Mouse (Mus musculus): Measurements from ENCODE around the gene Wbp2nl. TPM values are rescaled to one million over a fixed set of nuclear protein-coding genes. Genes with fewer than 3 reads are reported as not detected.

Gene Wbp2nl
- polyA plus RNA-seq (2017; shearing (Covaris generic)): not detected

DNA sequence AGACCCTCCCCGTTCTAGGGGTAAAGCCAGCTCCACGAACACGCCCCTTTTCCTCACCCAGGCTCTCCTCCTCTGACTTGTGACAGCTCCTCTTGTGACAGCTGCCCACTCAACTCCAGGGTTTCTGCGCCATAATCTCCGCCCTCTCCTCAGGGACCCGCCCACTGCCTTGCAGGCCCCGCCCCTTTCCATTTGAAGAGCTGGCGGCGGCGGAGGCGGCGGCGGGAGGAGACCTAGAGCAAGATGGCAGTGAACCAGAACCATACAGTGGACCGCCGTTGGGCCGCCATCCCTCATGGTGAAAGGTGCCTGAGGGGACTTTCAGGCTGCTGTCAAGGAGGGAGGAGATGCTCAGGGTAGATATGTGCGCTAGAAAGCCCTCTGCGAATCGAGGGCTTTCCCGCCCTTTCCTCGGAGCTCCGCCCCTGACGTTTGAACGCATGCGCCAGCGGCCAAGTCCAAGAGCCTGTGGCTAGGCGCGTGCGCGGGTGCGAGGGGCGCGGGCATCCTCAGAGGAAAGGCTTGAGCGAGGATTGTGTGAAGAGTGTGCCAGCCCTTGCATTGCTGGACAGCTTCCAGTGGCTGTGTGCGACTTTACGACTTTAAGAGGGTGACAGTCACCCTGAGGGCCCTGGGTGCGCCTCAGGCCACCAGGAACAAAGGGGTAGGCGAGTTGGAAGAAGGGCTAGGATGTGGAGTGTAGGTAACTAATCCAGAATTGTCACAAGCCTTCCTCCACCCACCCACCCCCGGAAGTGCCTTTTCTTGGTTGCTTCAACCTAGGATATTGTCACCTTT, at the start of gene Wbp2nl:
Gene Wbp2nl (plus strand): TSS at position 191 of the 798 bp plus-strand sequence.

DNA sequence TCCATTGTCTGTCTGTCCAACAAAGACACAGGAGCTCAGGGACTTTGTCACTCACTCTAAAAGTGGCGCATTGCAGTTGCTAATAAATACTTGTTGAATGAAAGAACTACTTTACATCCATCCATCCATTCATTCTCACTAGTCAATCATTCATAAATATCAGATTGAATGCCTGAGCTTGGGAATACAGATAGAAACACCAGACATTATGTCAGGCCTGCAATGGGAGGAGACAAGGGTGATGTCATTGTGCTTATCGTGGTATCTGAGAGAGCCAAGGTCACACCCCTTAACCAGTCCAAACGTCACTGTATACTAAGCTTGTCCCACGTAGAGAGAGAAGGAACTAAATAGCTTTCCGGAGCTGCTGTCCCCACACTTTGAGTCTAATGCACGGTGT, 46.7 kb upstream of the Wbp2nl start, which contains the start of gene 1500009C09Rik:
Gene 1500009C09Rik (plus strand): TSS at position 301 of the 400 bp plus-strand sequence.

DNA sequence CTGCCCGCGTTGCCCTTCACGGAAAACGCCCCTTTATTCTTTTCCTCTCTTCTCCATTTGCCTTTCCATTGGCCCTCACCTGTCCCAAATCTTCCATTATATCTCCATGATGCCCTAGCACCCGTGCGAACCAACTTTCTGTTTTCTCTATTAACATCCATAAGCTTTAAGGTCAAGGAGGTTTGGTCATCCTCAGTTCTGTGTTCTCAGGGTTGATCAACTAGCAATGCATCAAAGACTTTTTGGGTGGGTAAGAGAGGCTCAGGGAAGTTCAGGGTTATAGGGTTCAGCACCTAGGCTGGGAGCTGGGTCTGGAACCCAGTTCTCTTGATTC, 24.2 kb upstream of the Wbp2nl start, which contains the start of gene Sept3:
Gene Sept3 (plus strand): TSS at position 301 of the 334 bp plus-strand sequence.

DNA sequence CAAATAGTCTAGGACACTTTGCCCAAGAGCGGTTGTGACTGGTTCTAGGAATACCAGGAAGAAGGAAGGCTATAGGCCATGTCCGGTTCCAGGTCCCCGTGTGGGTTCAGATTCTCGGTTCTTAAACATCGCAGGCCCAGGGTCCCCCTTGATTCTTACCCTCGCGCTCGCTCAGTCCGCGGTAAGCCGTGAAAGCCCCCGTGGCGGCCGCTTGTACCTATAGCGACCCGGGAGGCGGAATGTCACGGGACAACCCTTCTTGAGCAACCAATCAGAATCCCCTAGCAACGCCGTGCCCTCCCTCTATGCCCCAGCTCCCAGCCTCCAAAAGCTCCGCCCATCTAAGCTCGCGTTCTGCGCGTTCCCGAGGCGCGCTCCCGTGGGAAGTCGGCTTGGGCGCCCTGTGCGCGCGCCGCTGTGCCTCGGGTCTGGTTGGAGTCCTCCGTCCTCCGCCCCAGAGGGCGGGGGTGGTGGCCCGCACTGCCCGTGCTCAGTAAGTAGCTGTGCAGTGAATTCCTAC, 39.9 kb downstream of the Wbp2nl start, which contains the start of the genes Naga, Pheta2 and Smdt1:
Gene Naga (minus strand): TSS at position 333 of the 520 bp plus-strand sequence.
Gene Pheta2 (plus strand): TSS at position 350 of the 520 bp plus-strand sequence.
Gene Smdt1 (plus strand): TSS at position 367 of the 520 bp plus-strand sequence.

DNA sequence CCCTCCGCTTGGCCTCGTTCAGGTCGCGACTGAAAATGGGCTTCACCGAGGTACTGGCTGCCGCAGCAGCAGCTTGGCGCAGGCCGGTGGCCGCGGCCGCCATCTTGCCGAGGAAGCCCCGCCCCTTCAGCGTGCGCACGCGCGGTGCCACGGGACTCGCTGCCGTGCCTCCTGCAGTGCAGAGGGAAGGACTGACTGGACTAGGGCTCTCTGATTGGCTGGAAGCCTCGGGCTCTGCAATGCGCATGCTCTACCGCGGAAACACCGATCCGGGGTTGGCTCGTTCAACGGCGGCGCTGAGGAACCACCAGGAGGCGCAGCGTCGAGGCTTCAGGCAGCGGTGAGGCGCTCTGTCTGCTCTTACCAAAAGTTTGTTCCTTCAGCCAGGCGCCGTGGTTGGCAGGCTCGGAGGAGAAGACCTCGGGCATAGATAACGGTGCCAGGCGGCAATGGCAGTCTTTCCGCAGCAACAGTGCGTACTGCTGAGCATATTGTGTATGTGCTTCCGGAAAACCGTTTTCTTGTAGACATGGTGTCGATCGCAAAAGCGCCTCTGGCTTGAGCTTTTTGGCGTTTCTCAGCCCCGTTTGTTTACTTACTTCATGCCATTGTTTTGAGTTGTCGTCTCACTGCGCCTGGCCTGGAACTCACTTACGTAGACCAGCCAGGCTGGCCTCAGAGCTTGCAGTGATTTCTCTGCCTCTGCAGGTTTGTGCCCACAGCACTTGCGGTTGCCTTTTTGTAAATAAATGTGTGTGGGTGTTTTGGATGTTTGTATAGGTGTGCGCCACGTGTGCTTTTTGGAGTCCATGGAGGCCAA, 55.6 kb downstream of the Wbp2nl start, which contains the start of gene Ndufa6:
Gene Ndufa6 (minus strand): TSS at position 197 of the 820 bp plus-strand sequence.

Other genes with a start within 250 kb of the Wbp2nl start
- gene 4930407I10Rik, start 239.8 kb upstream of the Wbp2nl start, polyA plus RNA-seq (2017; shearing (Covaris generic)): not detected
- gene Mei1, start 229.0 kb upstream of the Wbp2nl start, polyA plus RNA-seq (2017; shearing (Covaris generic)): 0.13 TPM
- 32.0 TPM for gene Ccdc134, start 171.0 kb upstream of the Wbp2nl start, polyA plus RNA-seq (2017; shearing (Covaris generic))
- 151 TPM for gene Srebf2, start 151.8 kb upstream of the Wbp2nl start, polyA plus RNA-seq (2017; shearing (Covaris generic))
- gene Shisa8, start 86.1 kb upstream of the Wbp2nl start, polyA plus RNA-seq (2017; shearing (Covaris generic)): not detected
- 0.39 TPM for gene Tnfrsf13c, start 74.6 kb upstream of the Wbp2nl start, polyA plus RNA-seq (2017; shearing (Covaris generic))
- gene Cenpm, start 54.2 kb upstream of the Wbp2nl start, polyA plus RNA-seq (2017; shearing (Covaris generic)): 1.4 TPM
- gene 1500009C09Rik, start 46.6 kb upstream of the Wbp2nl start, polyA plus RNA-seq (2017; shearing (Covaris generic)): not detected
- 0.94 TPM for gene Sept3, start 24.1 kb upstream of the Wbp2nl start, polyA plus RNA-seq (2017; shearing (Covaris generic))
- gene Naga, start 40.0 kb downstream of the Wbp2nl start, polyA plus RNA-seq (2017; shearing (Covaris generic)): 28.1 TPM
- 0.61 TPM for gene Pheta2, start 40.0 kb downstream of the Wbp2nl start, polyA plus RNA-seq (2017; shearing (Covaris generic))
- 196 TPM for gene Smdt1, start 40.0 kb downstream of the Wbp2nl start, polyA plus RNA-seq (2017; shearing (Covaris generic))
- gene Ndufa6, start 55.4 kb downstream of the Wbp2nl start, polyA plus RNA-seq (2017; shearing (Covaris generic)): 299 TPM
- gene Cyp2d22, start 81.3 kb downstream of the Wbp2nl start, polyA plus RNA-seq (2017; shearing (Covaris generic)): 5.6 TPM
- gene Cyp2d11, start 95.1 kb downstream of the Wbp2nl start, polyA plus RNA-seq (2017; shearing (Covaris generic)): not detected
- 0.93 TPM for gene Cyp2d10, start 108.2 kb downstream of the Wbp2nl start, polyA plus RNA-seq (2017; shearing (Covaris generic))
- gene Cyp2d9, start 134.5 kb downstream of the Wbp2nl start, polyA plus RNA-seq (2017; shearing (Covaris generic)): not detected

Measured in effector memory CD4-positive, alpha-beta T cell, adult 7 months (primary cell).